Mouse (Mus musculus) MN1 (cell line): ENCODE measurements around the gene Rgcc.

Experiments used
- DNase-seq: peaks from one replicate; pipeline ENCODE4 v3.0.0-alpha.2; 2016; ENCODE audit warnings: low spot score

Rgcc gene

DNA sequence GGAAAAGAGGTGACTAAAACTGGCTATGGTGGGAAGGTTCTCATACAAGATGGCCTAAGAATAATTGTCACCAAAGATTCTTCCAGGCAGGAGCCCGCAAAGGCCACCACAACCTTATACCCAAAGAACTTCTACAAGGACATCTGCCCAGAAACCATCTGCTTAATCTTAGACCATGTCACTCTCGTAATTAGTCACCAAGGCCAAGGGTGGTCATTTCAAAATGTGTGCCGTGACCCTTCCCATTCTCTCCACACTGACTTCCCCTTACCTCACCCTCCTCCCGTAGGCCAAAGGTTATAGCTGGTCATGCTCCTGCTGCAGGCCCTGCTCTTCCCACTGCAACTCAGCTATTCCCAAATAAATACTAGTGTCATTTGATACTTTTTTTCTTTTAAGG, 22.5 kb downstream of the Rgcc start:
- DNase-seq, result no peak

DNA sequence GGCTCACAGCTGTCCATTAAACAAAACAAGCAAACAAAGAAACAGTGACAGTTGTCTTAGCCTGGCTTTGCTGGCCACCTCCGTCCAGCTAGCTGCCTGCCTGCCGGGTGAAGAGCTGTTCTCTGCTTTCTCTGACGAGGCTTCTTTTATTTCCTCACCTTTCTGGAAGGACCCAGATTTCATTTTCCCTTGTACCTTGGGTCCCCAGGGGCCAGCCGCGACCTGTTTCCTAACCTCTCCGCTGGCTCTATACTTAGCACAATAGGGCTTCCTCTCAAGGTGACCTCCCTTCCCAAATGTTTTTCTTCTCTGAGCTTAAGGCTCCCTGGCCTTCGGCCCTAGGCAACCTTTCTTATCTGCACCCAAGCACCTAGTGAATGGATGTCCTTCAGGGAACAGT, 23.5 kb downstream of the Rgcc start:
- DNase-seq, result no peak

GRCm38 (mm10) chr14:79275870-79276395, 25.5 kb downstream of the Rgcc start:
- no peak for DNase-seq

DNA sequence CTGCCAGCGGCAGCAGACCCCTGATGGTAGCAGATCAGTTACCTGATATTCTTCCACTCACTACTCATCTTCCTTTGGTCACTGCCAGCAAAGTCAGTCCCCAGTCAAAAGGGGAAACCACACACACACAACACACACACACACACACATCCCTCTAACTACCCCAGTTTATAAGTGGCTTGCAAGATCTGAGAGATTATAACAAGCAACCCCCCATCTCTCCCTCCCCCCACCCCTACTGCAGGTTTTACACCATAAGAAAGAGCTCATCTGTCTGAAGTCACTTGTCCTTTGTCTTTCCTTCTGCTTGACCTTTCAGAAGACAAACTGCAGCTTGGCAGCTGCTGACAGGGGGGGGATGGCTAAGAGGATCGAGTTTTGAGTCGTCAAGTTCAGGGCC, 26.0 kb downstream of the Rgcc start:
- DNase-seq, result no peak

GRCm38 (mm10) chr14:79273697-79274477, 27.6 kb downstream of the Rgcc start:
- no peak for DNase-seq

GRCm38 (mm10) chr14:79272991-79273390, 28.5 kb downstream of the Rgcc start:
- no peak for DNase-seq

DNA sequence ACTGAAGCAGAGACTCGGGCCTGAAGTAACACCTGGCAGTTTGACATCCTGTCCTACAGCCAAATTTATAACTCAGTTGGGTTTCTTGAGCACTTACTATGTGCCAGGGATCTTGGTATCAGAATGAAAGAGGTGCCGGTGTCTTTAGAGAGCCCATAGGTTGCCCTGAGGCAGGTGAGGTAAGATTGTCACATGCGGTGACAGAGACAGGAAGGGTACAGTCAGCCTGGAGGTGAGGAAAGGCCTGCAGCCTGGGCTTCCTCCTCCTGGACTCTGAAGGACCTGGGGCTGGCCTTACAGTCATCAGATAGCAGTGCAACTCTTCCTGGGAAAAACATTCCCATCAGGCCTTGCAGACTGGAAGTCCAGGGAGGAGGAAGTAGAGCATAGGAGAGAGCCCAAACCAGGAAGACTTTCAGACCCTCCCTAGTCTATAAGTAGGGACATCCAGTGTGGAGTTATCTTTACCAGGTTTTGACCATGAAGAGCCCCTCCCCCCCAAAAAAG, 29.2 kb downstream of the Rgcc start:
- no peak for DNase-seq

GRCm38 (mm10) chr14:79269551-79269950, 31.9 kb downstream of the Rgcc start:
- DNase-seq, result no peak

DNA sequence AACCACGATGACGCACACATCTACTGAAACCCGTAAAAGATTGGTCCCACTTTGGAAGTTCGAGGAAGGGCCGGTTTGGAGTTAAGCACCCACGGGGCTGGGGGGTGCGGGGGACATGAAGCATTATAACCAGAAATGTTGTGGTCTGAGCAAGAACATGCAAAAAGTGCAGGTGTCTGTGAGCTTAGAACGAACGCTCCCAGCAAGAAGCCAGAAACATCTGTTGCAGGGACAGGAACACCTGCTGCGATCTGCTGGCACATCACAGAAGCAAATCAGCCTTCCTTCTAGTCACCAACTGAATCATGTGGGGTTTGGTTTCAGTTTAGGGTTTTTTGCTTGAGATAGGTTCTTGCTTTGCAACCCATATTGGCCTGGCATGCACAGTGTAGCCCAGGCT, 33.6 kb downstream of the Rgcc start:
- no peak for DNase-seq

GRCm38 (mm10) chr14:79267382-79267781, 34.1 kb downstream of the Rgcc start:
- no peak for DNase-seq

DNA sequence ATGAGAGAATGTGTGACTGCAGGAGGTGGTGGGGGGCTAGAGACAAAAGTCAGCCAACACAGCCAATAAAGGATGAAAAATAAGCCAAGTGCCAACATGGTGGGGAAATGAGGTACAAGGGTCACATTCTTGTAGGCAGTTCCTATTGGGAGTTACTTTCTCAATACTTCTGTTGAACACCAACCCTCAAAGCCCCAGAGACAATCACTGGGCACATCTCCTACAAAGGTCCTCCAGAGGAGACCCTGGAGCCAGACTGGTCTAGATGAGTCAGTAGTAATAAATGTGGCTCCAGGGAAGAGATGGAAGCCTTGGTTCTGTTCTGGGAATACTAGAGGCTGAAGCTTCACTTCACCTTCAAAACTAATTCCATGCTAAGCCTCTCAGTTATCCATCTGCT, 35.0 kb downstream of the Rgcc start:
- no peak for DNase-seq

DNA sequence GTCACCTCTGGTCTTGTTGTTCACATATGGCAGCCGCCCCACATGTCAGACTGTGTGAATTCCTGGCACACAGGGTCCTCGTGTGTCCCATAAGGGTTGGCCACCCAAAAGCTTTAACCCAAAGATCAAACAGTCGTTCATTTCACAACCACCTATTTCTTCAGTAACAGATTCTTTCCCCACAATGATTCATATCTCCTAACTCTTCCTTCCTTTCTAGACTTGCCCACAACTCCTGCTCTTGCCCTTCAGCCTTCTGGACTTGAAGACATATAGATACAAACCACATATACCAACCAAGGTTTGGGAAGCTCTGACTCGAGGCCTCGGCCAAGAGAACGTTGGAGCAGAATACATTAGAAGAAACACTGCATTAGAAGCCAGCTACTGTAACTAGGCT, 35.7 kb downstream of the Rgcc start:
- no peak for DNase-seq

DNA sequence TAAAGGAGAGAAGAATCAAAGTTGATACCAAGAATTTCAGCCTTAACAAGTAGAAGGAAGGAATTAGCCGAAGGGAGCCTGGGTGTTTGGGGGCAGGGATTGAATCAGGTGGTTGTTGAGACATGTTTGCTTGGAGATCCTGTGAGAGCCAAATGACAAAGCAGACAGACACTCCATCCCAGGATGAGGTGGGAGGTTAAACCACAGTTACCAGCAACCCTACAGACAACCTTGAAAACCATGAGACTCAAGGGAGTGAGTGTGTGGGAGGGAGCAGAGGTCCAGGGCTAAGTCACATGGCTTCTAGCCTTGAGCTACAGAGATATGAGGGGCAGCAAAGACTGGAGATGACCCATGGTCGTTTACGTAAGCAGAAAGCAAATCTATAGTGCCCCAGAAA, 38.1 kb downstream of the Rgcc start:
- no peak for DNase-seq

DNA sequence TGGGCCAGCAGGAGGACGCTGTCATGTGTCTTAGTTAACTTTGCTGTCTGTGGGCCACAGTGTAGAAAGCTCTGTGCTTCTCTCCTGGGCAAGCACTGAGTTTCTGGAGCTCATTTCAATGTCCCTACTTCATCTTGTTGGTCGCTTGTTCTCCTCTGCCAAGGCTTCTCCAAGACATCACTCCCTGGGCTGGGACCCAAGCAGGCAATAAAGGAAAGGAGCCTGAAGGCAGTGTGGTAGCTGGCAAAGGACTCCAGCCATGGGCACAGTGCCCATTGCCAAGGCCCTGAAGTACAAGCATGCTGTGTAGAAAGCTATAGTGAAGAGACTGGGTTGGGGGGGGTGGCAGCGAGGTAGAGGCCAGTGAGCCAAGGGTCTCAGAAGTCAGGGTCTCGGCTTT, 38.8 kb downstream of the Rgcc start:
- no peak for DNase-seq

GRCm38 (mm10) chr14:79259062-79259779, 42.2 kb downstream of the Rgcc start:
- DNase-seq, result no peak

DNA sequence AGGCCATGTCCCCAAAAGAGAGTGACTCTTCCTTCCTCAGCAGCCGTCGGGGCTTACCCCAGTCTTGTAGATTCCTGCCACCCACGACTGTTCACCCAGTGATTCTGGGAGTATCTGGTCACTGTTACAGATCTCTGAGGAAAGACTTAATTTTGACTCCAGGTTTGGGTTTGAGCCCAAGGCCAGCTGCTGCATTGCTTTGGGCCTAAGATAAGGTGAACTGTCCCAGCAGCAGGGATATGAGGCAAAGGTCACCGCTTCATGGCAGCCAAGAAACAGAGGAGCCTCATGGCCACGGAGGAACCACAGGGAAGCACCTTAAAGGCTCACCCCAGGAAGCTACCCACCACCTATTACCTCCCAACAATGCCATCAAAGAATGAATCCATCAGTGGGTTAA, 44.8 kb downstream of the Rgcc start:
- DNase-seq, result no peak

DNA sequence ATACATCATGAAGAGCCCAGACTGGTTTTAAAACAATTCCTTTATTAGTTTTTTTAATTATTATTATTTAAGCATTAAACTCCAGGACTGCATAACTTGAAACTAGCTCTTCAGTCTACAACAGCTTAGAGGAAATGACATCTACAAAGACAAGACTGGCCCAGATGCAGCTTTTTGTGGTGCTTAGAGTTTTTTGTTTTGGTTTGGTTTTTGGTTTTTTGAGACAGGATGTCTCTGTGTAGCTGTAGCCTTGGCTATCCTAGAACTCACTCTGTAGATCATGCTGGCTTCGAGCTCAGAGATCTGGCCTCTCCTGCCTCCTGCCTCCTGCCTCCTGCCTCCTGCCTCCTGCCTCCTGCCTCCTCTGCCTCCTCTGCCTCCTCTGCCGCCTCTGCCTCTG, 45.7 kb downstream of the Rgcc start:
- DNase-seq, result no peak

- no peak for DNase-seq
These were observed 49.6 kb downstream of the Rgcc start for GRCm38 (mm10) chr14:79251727-79252285.

GRCm38 (mm10) chr14:79244571-79244970, 56.9 kb downstream of the Rgcc start:
- no peak for DNase-seq

- no peak for DNase-seq
These were observed 58.2 kb downstream of the Rgcc start for GRCm38 (mm10) chr14:79243038-79243883.

DNA sequence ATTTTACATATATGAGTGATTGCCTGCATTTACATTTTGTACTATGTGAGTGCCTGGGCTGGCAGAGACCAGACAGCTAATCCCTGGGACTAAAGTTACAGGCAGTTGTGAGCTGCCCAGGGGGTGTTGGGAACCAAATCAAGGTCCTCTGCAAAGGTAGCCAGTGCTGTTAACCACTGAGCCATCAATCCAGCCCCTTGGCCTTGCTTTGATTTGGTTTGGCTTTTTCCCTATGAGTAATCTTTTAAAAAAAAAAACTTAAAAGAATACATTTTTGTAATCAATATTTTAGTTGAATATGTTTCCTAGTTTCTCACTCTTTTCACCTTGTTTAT, 59.1 kb downstream of the Rgcc start:
- no peak for DNase-seq
